Mouse (Mus musculus) liver, postnatal 0 days (tissue): ENCODE measurements at regions not wholly inside any gene's neighbourhood (a gene's known extent, or its start where the extent isn't known, plus 50 kb on each side); places are given as distances from the start of the nearest gene placed in this dataset.

Experiments
- CTCF ChIP-seq: sonication (generic); IDR thresholded peaks from 2 replicates; pipeline ENCODE4 v1.5.1; 2016; ENCODE audit warnings: antibody characterized with exemption, low read depth
- EP300 ChIP-seq: IDR thresholded peaks from 2 replicates; pipeline ENCODE4 v1.6.1; 2016; ENCODE audit warnings: antibody characterized with exemption, low read depth, mild to moderate bottlenecking

DNA sequence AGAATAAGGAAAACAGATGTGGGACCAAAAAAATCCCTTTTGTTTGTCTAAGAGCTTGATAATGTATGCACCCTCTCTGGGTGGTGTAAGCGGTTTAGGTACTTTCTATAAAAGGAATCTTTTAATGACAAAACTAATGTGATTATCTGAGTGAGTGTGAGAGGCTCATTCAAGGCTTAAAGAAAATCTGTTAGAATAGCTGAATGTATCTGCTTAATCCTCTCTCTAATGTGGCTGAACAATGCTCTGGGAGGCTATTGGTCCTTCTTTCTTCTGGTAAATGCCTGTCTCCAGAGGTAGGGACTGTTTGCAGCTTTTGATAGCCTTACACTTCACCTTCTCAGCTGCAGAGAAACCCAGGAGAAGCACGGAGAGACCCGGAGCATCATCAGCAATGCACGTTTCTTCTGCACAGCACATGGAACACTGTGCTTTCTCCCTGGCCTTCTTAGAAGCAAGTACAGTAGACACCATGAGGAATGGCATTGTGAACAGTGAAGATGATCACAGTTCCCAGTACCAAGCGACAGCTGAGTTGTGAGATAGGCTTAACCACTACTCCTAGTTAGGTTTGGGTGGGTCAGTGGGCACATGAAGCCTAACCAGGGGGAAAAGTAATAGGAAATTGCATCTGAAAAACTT is 56.1 kb upstream of the Fam181b start:
- no peak for TF ChIP-seq CTCF
- no peak for TF ChIP-seq EP300
